Mouse (Mus musculus): ENCODE data around the gene Hal.

The Hal gene

GRCm38 (mm10) chr10:93567841-93568566, 79.4 kb downstream of the Hal start:
- no peak for DNase-seq

- no peak for DNase-seq
These were observed 80.1 kb downstream of the Hal start for GRCm38 (mm10) chr10:93568671-93569070.
